19 mouse cellular contexts compared by ENCODE assay signal in the genomic region with DNA sequence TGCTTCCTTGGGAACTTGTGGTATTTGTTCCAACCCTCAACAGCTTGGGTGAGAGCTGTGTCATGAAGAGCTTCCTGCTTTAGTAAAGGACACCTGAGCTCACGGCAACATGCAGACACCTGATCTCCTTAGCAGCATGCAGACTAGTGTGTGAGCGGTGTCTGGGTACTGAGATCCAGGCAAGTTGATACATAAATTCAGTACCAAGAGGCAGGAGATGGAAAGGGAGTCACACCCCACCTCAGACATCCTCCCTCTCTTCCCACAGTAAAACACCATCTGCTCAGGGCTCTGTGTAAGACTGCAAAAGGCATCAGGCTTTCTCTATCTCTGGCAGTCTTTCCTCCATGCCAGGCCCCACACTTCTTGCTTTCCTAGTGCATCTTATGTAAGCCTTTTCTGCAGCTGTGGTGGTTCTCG.
A peak's percentile ranks its signal among the peaks of the same experiment; 100 is the strongest.
DNase-seq lines count a peak whose midpoint lies in the region; ATAC-seq and TF ChIP-seq lines count a peak whose summit lies in the region.
"Had no signal": no experiment of that assay in that cellular context is flagged by ENCODE, and none has a peak within 500 bp of the region (broad histone marks: within the 10 kb centered on the region; RNA-seq: fewer than 3 reads in every experiment).

No protein-coding gene starts in this region.

- peak; percentile 80 for DNase-seq in right cerebral cortex, adult 18-20 months
- no peak for DNase-seq in right cerebral cortex, postnatal 4 days
- peak; percentile 41 to 57 for DNase-seq in layer of hippocampus, adult 8-10 months (ENCODE audit: low spot score in 2 of 2)
- peak; percentile 44 to 94 for DNase-seq in left cerebral cortex, postnatal 25 days (ENCODE audit: low spot score in 2 of 2)
- DNase-seq in urinary bladder, postnatal 36 days (ENCODE audit: low spot score in 2 of 2), result no peak
- no peak for DNase-seq in midbrain, embryonic 14.5 days
- no peak for DNase-seq in thymus, adult 2 months
- DNase-seq: cerebellum, adult 11 months; cerebellum, postnatal 36 days; gastrocnemius, postnatal 25 days; kidney, postnatal 14 days; liver, embryonic 13.5 days had no signal

- no peak overlapping the region for H3K4me3 ChIP-seq in midbrain, embryonic 14.5 days (replicated peaks; ENCODE audit: low read depth, low read length)
- H3K4me3 ChIP-seq in thymus, adult 2 months (ENCODE audit: control insufficient read depth, insufficient read depth, low read length), result no peak overlapping the region
- H3K4me3 ChIP-seq: embryonic facial prominence, embryonic 13.5 days; forebrain, embryonic 13.5 days; hindbrain, embryonic 12.5 days; liver, embryonic 13.5 days; megakaryocyte, embryonic 14.5 days; neural tube, embryonic 13.5 days had no signal

- H3K27me3 ChIP-seq in midbrain, embryonic 14.5 days (ENCODE audit: control insufficient read depth, insufficient read depth, low read length), result no peaks in the 10 kb centered on the region
- no peaks in the 10 kb centered on the region for H3K27me3 ChIP-seq in thymus, adult 2 months (ENCODE audit: control insufficient read depth, insufficient read depth, low read length)
- H3K27me3 ChIP-seq: embryonic facial prominence, embryonic 13.5 days; forebrain, embryonic 13.5 days; hindbrain, embryonic 12.5 days; liver, embryonic 13.5 days; megakaryocyte, embryonic 14.5 days; neural tube, embryonic 13.5 days had no signal

- no peak for TF ChIP-seq POLR2A in thymus, adult 2 months (IDR thresholded peaks at IDR 0.05; ENCODE audit: control insufficient read depth, extremely low read depth, insufficient read depth, low read length, poor library complexity)

- ATAC-seq in midbrain, embryonic 14.5 days (ENCODE audit: low FRiP score, low TSS enrichment), result no peak
- ATAC-seq: forebrain, embryonic 13.5 days; intestine, postnatal 0 days; lung, postnatal 0 days had no signal

- H3K36me3 ChIP-seq in midbrain, embryonic 14.5 days (ENCODE audit: control insufficient read depth, insufficient read depth, low read length), result no peaks in the 10 kb centered on the region
- no peaks in the 10 kb centered on the region for H3K36me3 ChIP-seq in thymus, adult 2 months (ENCODE audit: control insufficient read depth, insufficient read depth, low read length)
- H3K36me3 ChIP-seq: embryonic facial prominence, embryonic 13.5 days; hindbrain, embryonic 12.5 days; liver, embryonic 13.5 days; neural tube, embryonic 13.5 days had no signal

- TF ChIP-seq CTCF in thymus, adult 2 months (IDR thresholded peaks at IDR 0.05; ENCODE audit: borderline replicate concordance, control insufficient read depth, extremely low read depth, insufficient read depth, low read length, poor library complexity), result no peak

- H3K9ac ChIP-seq in midbrain, embryonic 14.5 days (replicated peaks; ENCODE audit: low read length), result no peak overlapping the region
- H3K9ac ChIP-seq: embryonic facial prominence, embryonic 13.5 days; forebrain, embryonic 13.5 days; hindbrain, embryonic 12.5 days; liver, embryonic 13.5 days; neural tube, embryonic 13.5 days had no signal

- H3K4me2 ChIP-seq in midbrain, embryonic 14.5 days (ENCODE audit: low read length), result no peak overlapping the region
- H3K4me2 ChIP-seq: embryonic facial prominence, embryonic 13.5 days; forebrain, embryonic 13.5 days; hindbrain, embryonic 12.5 days; liver, embryonic 13.5 days; neural tube, embryonic 13.5 days had no signal

- no peaks in the 10 kb centered on the region for H3K4me1 ChIP-seq in midbrain, embryonic 14.5 days (ENCODE audit: control insufficient read depth, insufficient read depth, low read length)
- H3K4me1 ChIP-seq in thymus, adult 2 months (replicated peaks; ENCODE audit: control insufficient read depth, insufficient read depth, low read length), result no peaks in the 10 kb centered on the region
- H3K4me1 ChIP-seq: liver, embryonic 13.5 days; megakaryocyte, embryonic 14.5 days had no signal

- WGBS in midbrain, embryonic 14.5 days, result 92% methylated on average over 3 of the region's 3 CpGs
- 91% methylated on average over 3 of the region's 3 CpGs for WGBS in thymus, adult 2 months

- H3K27ac ChIP-seq in midbrain, embryonic 14.5 days (replicated peaks; ENCODE audit: low read depth, low read length), result no peak overlapping the region
- no peak overlapping the region for H3K27ac ChIP-seq in thymus, adult 2 months (ENCODE audit: control insufficient read depth, insufficient read depth, low read length)
- H3K27ac ChIP-seq: embryonic facial prominence, embryonic 13.5 days; forebrain, embryonic 13.5 days; hindbrain, embryonic 12.5 days; liver, embryonic 13.5 days; neural tube, embryonic 13.5 days had no signal

- intact Hi-C loops in left cerebral cortex, postnatal 25 days (cut with DNase I), result no loop called here

- H3K9me3 ChIP-seq in midbrain, embryonic 14.5 days (ENCODE audit: control insufficient read depth, low read length), result no peaks in the 10 kb centered on the region
- H3K9me3 ChIP-seq: forebrain, embryonic 13.5 days; hindbrain, embryonic 12.5 days; liver, embryonic 13.5 days; neural tube, embryonic 13.5 days had no signal

Comparison
In these comparisons a context has a peak if more than half of its experiments do, and no peak if none do; other contexts are left out.
1. DNase-seq: peak in right cerebral cortex, adult 18-20 months (single experiment), layer of hippocampus, adult 8-10 months (2 of 2) and left cerebral cortex, postnatal 25 days (2 of 2); none in right cerebral cortex, postnatal 4 days (single experiment), urinary bladder, postnatal 36 days (0 of 2), midbrain, embryonic 14.5 days (single experiment) and thymus, adult 2 months (single experiment).